8 mouse cellular contexts compared by ENCODE assay signal in the genomic region with DNA sequence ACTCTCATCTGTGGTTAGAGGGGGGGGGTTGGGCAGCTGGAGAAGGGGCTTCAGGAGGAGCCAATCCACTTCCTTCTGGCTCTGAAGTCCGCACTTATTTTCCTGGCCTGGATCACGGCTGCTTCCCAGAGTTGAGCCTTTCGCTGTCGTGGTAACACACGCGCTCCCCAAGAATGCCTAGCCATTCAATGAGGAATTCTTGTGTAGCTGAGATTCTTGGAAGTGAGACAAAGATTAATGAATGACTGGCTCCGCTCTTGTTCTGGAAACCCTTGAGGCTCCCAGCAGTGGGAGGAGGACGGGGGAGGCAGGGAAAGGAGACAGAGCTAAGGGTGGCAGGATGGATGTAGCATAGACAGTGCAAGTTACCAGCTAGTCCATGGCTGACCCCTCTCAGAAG. TPM values are rescaled to one million over a fixed set of nuclear protein-coding genes. Genes with fewer than 3 reads are reported as not detected.
DNase-seq lines count a peak whose midpoint lies in the region; ATAC-seq and TF ChIP-seq lines count a peak whose summit lies in the region.

No protein-coding gene starts in this region.

- H3K9ac ChIP-seq in heart, embryonic 14.5 days (ENCODE audit: low read length), result no peak overlapping the region
- H3K9ac ChIP-seq in heart, adult 2 months (ENCODE audit: low read depth, low read length), result no peak overlapping the region
- no peak overlapping the region for H3K9ac ChIP-seq in forebrain, embryonic 11.5 days (ENCODE audit: low read length)
- no peak overlapping the region for H3K9ac ChIP-seq in neural tube, embryonic 14.5 days (replicated peaks; ENCODE audit: low read depth, low read length)

- WGBS in heart, embryonic 14.5 days, result 58% methylated on average over 8 of the region's 8 CpGs
- 59% methylated on average over 8 of the region's 8 CpGs for WGBS in heart, adult 2 months
- 19% methylated on average over 8 of the region's 8 CpGs for WGBS in forebrain, embryonic 11.5 days
- WGBS in limb, embryonic 10.5 days, result 59% methylated on average over 8 of the region's 8 CpGs
- 8% methylated on average over 8 of the region's 8 CpGs for WGBS in neural tube, embryonic 14.5 days

- TF ChIP-seq EP300 in heart, adult 2 months (IDR thresholded peaks at IDR 0.05; ENCODE audit: insufficient read depth, low read depth, low read length), result no peak

- H3K36me3 ChIP-seq in heart, embryonic 14.5 days (ENCODE audit: control insufficient read depth, insufficient read depth, low read length), result no peaks in the 10 kb centered on the region
- H3K36me3 ChIP-seq in heart, adult 2 months (ENCODE audit: control insufficient read depth, insufficient read depth, low read length), result no peaks in the 10 kb centered on the region
- H3K36me3 ChIP-seq in forebrain, embryonic 11.5 days (ENCODE audit: control insufficient read depth, insufficient read depth, low read length), result no peaks in the 10 kb centered on the region
- peaks cover 16% of the 10 kb centered on the region for H3K36me3 ChIP-seq in limb, embryonic 10.5 days
- H3K36me3 ChIP-seq in neural tube, embryonic 14.5 days (ENCODE audit: control insufficient read depth, insufficient read depth, low read length), result no peaks in the 10 kb centered on the region

- no peak for TF ChIP-seq CTCF in heart, adult 2 months (IDR thresholded peaks at IDR 0.05)

- intact Hi-C loops in heart, adult 2 months (cut with DNase I), result no loop called here

- H3K79me2 ChIP-seq in heart, adult 2 months (replicated peaks; ENCODE audit: control insufficient read depth, insufficient read depth, low read length), result no peaks in the 10 kb centered on the region

- no peaks in the 10 kb centered on the region for H3K27me3 ChIP-seq in heart, embryonic 14.5 days (ENCODE audit: control insufficient read depth, insufficient read depth, low read length)
- H3K27me3 ChIP-seq in heart, adult 2 months (ENCODE audit: control insufficient read depth, insufficient read depth, low read length), result no peaks in the 10 kb centered on the region
- no peaks in the 10 kb centered on the region for H3K27me3 ChIP-seq in forebrain, embryonic 11.5 days (ENCODE audit: control insufficient read depth, insufficient read depth, low read length)
- H3K27me3 ChIP-seq in limb, embryonic 10.5 days (ENCODE audit: low read depth, poor library complexity, severe bottlenecking), result no peaks in the 10 kb centered on the region
- H3K27me3 ChIP-seq in neural tube, embryonic 14.5 days (ENCODE audit: control insufficient read depth, insufficient read depth, low read length), result no peaks in the 10 kb centered on the region

- H3K9me3 ChIP-seq in heart, embryonic 14.5 days (ENCODE audit: control insufficient read depth, low read length), result no peaks in the 10 kb centered on the region
- H3K9me3 ChIP-seq in forebrain, embryonic 11.5 days (ENCODE audit: control insufficient read depth, low read length), result no peaks in the 10 kb centered on the region
- no peaks in the 10 kb centered on the region for H3K9me3 ChIP-seq in limb, embryonic 10.5 days (replicated peaks)
- H3K9me3 ChIP-seq in neural tube, embryonic 14.5 days (ENCODE audit: control insufficient read depth, low read length), result no peaks in the 10 kb centered on the region

- no peak overlapping the region for H3K4me3 ChIP-seq in heart, embryonic 14.5 days (ENCODE audit: control insufficient read depth in 1 of 2, insufficient read depth in 1 of 2, low read depth in 1 of 2, low read length in 2 of 2)
- H3K4me3 ChIP-seq in heart, adult 2 months, result no peak overlapping the region
- H3K4me3 ChIP-seq in forebrain, embryonic 11.5 days (ENCODE audit: low read depth, low read length), result no peak overlapping the region
- H3K4me3 ChIP-seq in limb, embryonic 10.5 days, result no peak overlapping the region
- H3K4me3 ChIP-seq in neural tube, embryonic 14.5 days (ENCODE audit: low read depth, low read length), result no peak overlapping the region

- no peak overlapping the region for H3K27ac ChIP-seq in heart, embryonic 14.5 days (replicated peaks in 1 of 2; ENCODE audit: control insufficient read depth in 1 of 2, insufficient read depth in 1 of 2, low read depth in 2 of 2, low read length in 2 of 2)
- no peak overlapping the region for H3K27ac ChIP-seq in heart, adult 2 months
- no peak overlapping the region for H3K27ac ChIP-seq in forebrain, embryonic 11.5 days (ENCODE audit: low read depth, low read length)
- 0 out of 2 replicates have a peak overlapping the region, but pooled peaks have one; percentile 81 for H3K27ac ChIP-seq in limb, embryonic 10.5 days
- 0 out of 2 replicates have a peak overlapping the region, but pooled peaks have one; percentile 28 for H3K27ac ChIP-seq in neural tube, embryonic 14.5 days (ENCODE audit: low read depth, low read length)

- ATAC-seq in heart, embryonic 14.5 days (ENCODE audit: insufficient number of reproducible peaks, insufficient read depth, low FRiP score, low read depth), result 0 out of 2 replicates have a peak, but pooled peaks have one; percentile 7
- ATAC-seq in forebrain, embryonic 11.5 days (replicated peaks; ENCODE audit: low FRiP score), result peak; percentile 87
- peak; percentile 86 for ATAC-seq in neural tube, embryonic 14.5 days (ENCODE audit: low read depth)

- H3K4me1 ChIP-seq in heart, embryonic 14.5 days (ENCODE audit: control insufficient read depth in 2 of 2, insufficient read depth in 2 of 2, low read length in 2 of 2), result peaks cover 6 to 9% of the 10 kb centered on the region in 2 experiments; a peak in 3 of 4 replicates
- H3K4me1 ChIP-seq in heart, adult 2 months (ENCODE audit: control insufficient read depth, insufficient read depth, low read length), result no peaks in the 10 kb centered on the region
- H3K4me1 ChIP-seq in forebrain, embryonic 11.5 days (replicated peaks; ENCODE audit: control insufficient read depth, insufficient read depth, low read length), result no peaks in the 10 kb centered on the region; the same call in 1 of the 2 replicates
- H3K4me1 ChIP-seq in limb, embryonic 10.5 days, result peaks cover 31% of the 10 kb centered on the region
- H3K4me1 ChIP-seq in neural tube, embryonic 14.5 days (ENCODE audit: control insufficient read depth, insufficient read depth, low read length), result 0 out of 2 replicates have a peak, but pooled peaks cover 2% of the 10 kb centered on the region

- TF ChIP-seq POLR2A in heart, adult 2 months (IDR thresholded peaks at IDR 0.05; ENCODE audit: insufficient read depth, low read depth, low read length), result no peak

- DNase-seq in heart, adult 2 months, result no peak
- peak; percentile 74 for DNase-seq in forebrain, embryonic 11.5 days (ENCODE audit: low spot score)
- DNase-seq in kidney, adult 8-10 months, result peak; percentile 56 to 65
- no peak for DNase-seq in limb, embryonic 10.5 days (ENCODE audit: low spot score)
- DNase-seq in urinary bladder, postnatal 4 days (ENCODE audit: low spot score in 2 of 2), result no peak
- DNase-seq in gastrocnemius, adult 18-20 months (ENCODE audit: low spot score), result no peak

- no peak overlapping the region for H3K4me2 ChIP-seq in heart, embryonic 14.5 days (ENCODE audit: low read length)
- H3K4me2 ChIP-seq in forebrain, embryonic 11.5 days (ENCODE audit: low read depth, low read length, severe bottlenecking), result no peak overlapping the region
- no peak overlapping the region for H3K4me2 ChIP-seq in neural tube, embryonic 14.5 days (ENCODE audit: low read depth, low read length)

RNA-seq across cellular contexts. Expression of gene Daam2, which starts 24.9 kb away (rescaled TPM):
- polyA plus RNA-seq in heart, embryonic 14.5 days (2014; fragmentation: Nextera tagmentation; extraction: Ambion mirVana), result 3.7 and 4.7 TPM in 2 replicates
- total RNA-seq in heart, adult 2 months (2021), result 1 to 10 TPM; 6.4 to 8.8 TPM
- polyA plus RNA-seq in heart, adult 2 months (2012; rRNA removed), result 4.0 and 6.6 TPM in 2 replicates
- 1.5 and 1.9 TPM in 2 replicates for polyA plus RNA-seq in forebrain, embryonic 11.5 days (2014; fragmentation: Nextera tagmentation; extraction: Ambion mirVana)
- polyA plus RNA-seq in limb, embryonic 10.5 days (2016; fragmentation: Nextera tagmentation; extraction: Ambion mirVana), result 8.2 and 10.7 TPM in 2 replicates
- 6.0 and 6.9 TPM in 2 replicates for polyA plus RNA-seq in neural tube, embryonic 14.5 days (2014; fragmentation: Nextera tagmentation; extraction: Ambion mirVana)
- total RNA-seq in gastrocnemius, adult 18-20 months (2021), result 1 to 10 TPM; 3.6 to 4.0 TPM

Comparison
In these comparisons a context has a peak if more than half of its experiments do, and no peak if none do; other contexts are left out.
1. ATAC-seq: peak in every context shown above with its lines; median percentile 87 in forebrain, embryonic 11.5 days; 86 in neural tube, embryonic 14.5 days; 7 in heart, embryonic 14.5 days.
2. H3K27ac ChIP-seq: peak in limb, embryonic 10.5 days (single experiment) and neural tube, embryonic 14.5 days (single experiment); none in heart, embryonic 14.5 days (0 of 2), heart, adult 2 months (single experiment) and forebrain, embryonic 11.5 days (single experiment).
3. DNase-seq: peak in forebrain, embryonic 11.5 days (single experiment) and kidney, adult 8-10 months (2 of 2); none in heart, adult 2 months (0 of 2), limb, embryonic 10.5 days (single experiment), urinary bladder, postnatal 4 days (0 of 2) and gastrocnemius, adult 18-20 months (single experiment).